Mouse (Mus musculus): ENCODE results near the gene Ptprm.

GRCm38 (mm10) chr17:67345157-67345556 lies 9.1 kb downstream of the Ptprm start:
- TF ChIP-seq CTCF (IDR thresholded peaks at IDR 0.05; ENCODE audit: borderline replicate concordance, extremely low read depth, insufficient read depth, insufficient read length) (no peak), POLR2A (IDR thresholded peaks at IDR 0.05; ENCODE audit: borderline replicate concordance, extremely low read depth, insufficient read depth, insufficient read length, poor library complexity, severe bottlenecking) (no peak)

All from brain, embryonic 14.5 days (tissue).